Mouse (Mus musculus) forebrain, embryonic 15.5 days (tissue): ENCODE measurements around the gene Olfr491. TPM values are rescaled to one million over a fixed set of nuclear protein-coding genes. Genes with fewer than 3 reads are reported as not detected.

Experiments
- ATAC-seq: fragments of 200-750 bp; cut with Nextera tagmentation; replicated peaks from 2 replicates; pipeline ENCODE4 v1.8.0; 2017; ENCODE audit warnings: mild to moderate bottlenecking, moderate TSS enrichment, moderate library complexity
- H3K27ac ChIP-seq: fragments of 300-500 bp; sonication (generic); replicated peaks from 2 replicates; pipeline ENCODE4 v1.5.1; 2015; ENCODE audit warnings: mild to moderate bottlenecking, inconsistent platforms
- H3K27me3 ChIP-seq: fragments of 300-500 bp; sonication (generic); 2 replicates; pipeline ENCODE4 v1.6.1; 2015; ENCODE audit warnings: inconsistent platforms
- H3K36me3 ChIP-seq: fragments of 300-500 bp; sonication (generic); 2 replicates; pipeline ENCODE4 v1.6.1; 2015; ENCODE audit warnings: mild to moderate bottlenecking, inconsistent platforms
- H3K4me1 ChIP-seq: fragments of 300-500 bp; sonication (generic); 2 replicates; pipeline ENCODE4 v1.6.1; 2015; ENCODE audit warnings: inconsistent platforms
- H3K4me2 ChIP-seq: fragments of 300-500 bp; sonication (generic); replicated peaks from 2 replicates; pipeline ENCODE4 v1.6.1; 2015; ENCODE audit warnings: mild to moderate bottlenecking, inconsistent platforms
- H3K4me3 ChIP-seq: fragments of 300-500 bp; sonication (generic); 2 replicates; pipeline ENCODE4 v1.5.1; 2015; ENCODE audit warnings: mild to moderate bottlenecking, inconsistent platforms
- H3K9ac ChIP-seq: fragments of 300-500 bp; sonication (generic); replicated peaks from 2 replicates; pipeline ENCODE4 v1.6.1; 2015; ENCODE audit warnings: mild to moderate bottlenecking, inconsistent platforms
- H3K9me3 ChIP-seq: fragments of 300-500 bp; sonication (generic); 2 replicates; pipeline ENCODE4 v1.6.1; 2016; ENCODE audit warnings: inconsistent platforms
- WGBS: fragments of 180-500 bp; shearing (Covaris S2); methylation state at CpG from one replicate; pipeline ENCODE4 v1.1.7; 2015; ENCODE audit warnings: mixed read lengths; 5-methylcytosine and 5-hydroxymethylcytosine counted together
- polyA plus RNA-seq: library from polyadenylated mRNA; unstranded; fragments of >200 nt; fragmentation: Nextera tagmentation; extraction: Ambion mirVana; gene quantifications from 2 replicates; pipeline ENCODE4 v1.2.1, GENCODE M21; 2015

Gene Olfr491
- polyA plus RNA-seq: not detected in 2 replicates

- H3K4me1 ChIP-seq: no peaks in the 10 kb centered on the region
- H3K36me3 ChIP-seq: no peaks in the 10 kb centered on the region
- no peak within 1 kb of the TSS for H3K9ac ChIP-seq
- no peak within 1 kb of the TSS for H3K4me3 ChIP-seq
- no peak for ATAC-seq
- no peaks in the 10 kb centered on the region for H3K27me3 ChIP-seq
- 76% methylated on average over 1 of the region's 1 CpGs for WGBS
- H3K4me2 ChIP-seq: no peak within 1 kb of the TSS
- no peaks in the 10 kb centered on the region for H3K9me3 ChIP-seq
- H3K27ac ChIP-seq: no peak within 1 kb of the TSS
These were observed at the start of gene Olfr491 for GRCm38 (mm10) chr7:108313151-108313550. TSS of gene Olfr491 (plus strand) at chr7:108313451.

- H3K4me2 ChIP-seq: no peak within 1 kb of the TSS
- H3K4me1 ChIP-seq: no peaks in the 10 kb centered on the region
- H3K27ac ChIP-seq: no peak within 1 kb of the TSS
- no peaks in the 10 kb centered on the region for H3K36me3 ChIP-seq
- no peak within 1 kb of the TSS for H3K9ac ChIP-seq
- ATAC-seq: no peak
- H3K9me3 ChIP-seq: no peaks in the 10 kb centered on the region
- no peak within 1 kb of the TSS for H3K4me3 ChIP-seq
- H3K27me3 ChIP-seq: no peaks in the 10 kb centered on the region
These were observed 24.4 kb upstream of the Olfr491 start, which contains the start of gene Olfr490 for GRCm38 (mm10) chr7:108288834-108289233. TSS of gene Olfr490 (minus strand) at chr7:108288934.

- 89% methylated on average over 2 of the region's 2 CpGs for WGBS
- Histone ChIP-seq H3K4me3 (no peak within 1 kb of the TSS), H3K27ac (no peak within 1 kb of the TSS), H3K9ac (no peak within 1 kb of the TSS), H3K9me3 (no peaks in the 10 kb centered on the region), H3K4me2 (no peak within 1 kb of the TSS), H3K27me3 (no peaks in the 10 kb centered on the region), H3K36me3 (no peaks in the 10 kb centered on the region), H3K4me1 (no peaks in the 10 kb centered on the region)
- no peak for ATAC-seq
These were observed 10.3 kb downstream of the Olfr491 start, which contains the start of gene Olfr492 for GRCm38 (mm10) chr7:108323574-108323973. TSS of gene Olfr492 (minus strand) at chr7:108323674.

DNA sequence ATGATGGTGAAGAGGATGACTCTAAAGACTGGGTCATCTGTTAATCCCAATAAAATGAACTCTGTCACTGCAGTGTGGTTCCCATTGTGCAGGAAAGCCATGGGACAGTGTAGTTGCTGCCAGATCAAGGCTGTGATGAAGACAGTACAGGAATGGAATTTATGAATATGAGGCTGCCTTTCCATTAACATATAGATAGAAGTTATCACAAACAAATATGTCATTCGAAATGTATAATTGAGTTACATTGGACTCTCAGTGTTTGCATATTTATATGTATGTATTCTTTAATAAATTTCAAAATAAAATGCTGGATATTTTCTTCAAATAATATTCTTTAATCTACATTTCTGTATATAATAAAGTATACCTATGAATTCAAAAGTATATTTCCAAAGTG, 33.6 kb downstream of the Olfr491 start, which contains the start of gene Olfr493:
Olfr493 (minus strand) TSS at position 101 of the 400 bp plus-strand sequence.
- Histone ChIP-seq H3K4me2 (no peak within 1 kb of the TSS), H3K4me1 (no peaks in the 10 kb centered on the region), H3K27me3 (no peaks in the 10 kb centered on the region), H3K9ac (no peak within 1 kb of the TSS), H3K4me3 (no peak within 1 kb of the TSS), H3K27ac (no peak within 1 kb of the TSS), H3K9me3 (no peaks in the 10 kb centered on the region), H3K36me3 (no peaks in the 10 kb centered on the region)
- 77% methylated on average over 1 of the region's 1 CpGs for WGBS
- no peak for ATAC-seq

DNA sequence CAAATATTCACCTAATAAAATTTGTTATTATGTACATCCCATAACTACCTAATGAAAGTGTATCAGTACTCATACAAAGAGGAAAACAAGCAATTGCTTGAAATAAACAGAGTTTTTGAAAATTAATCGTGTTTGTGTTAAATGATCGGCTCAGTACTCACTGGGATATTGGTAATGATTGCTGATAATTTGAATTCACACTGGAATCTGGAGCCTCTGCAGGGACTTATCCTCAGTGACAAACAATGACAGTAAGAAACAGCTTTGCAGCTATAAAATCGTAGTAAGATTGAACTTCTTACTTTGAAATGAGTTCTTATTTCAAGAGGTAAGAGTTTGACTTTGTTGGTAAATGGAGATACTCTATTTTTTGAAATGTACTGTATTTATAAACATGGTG, 51.8 kb downstream of the Olfr491 start, which contains the start of gene Olfr494:
Olfr494 (plus strand) TSS at position 301 of the 400 bp plus-strand sequence.
- H3K36me3 ChIP-seq: no peaks in the 10 kb centered on the region
- no peak within 1 kb of the TSS for H3K4me2 ChIP-seq
- H3K27ac ChIP-seq: no peak within 1 kb of the TSS
- no peak within 1 kb of the TSS for H3K4me3 ChIP-seq
- H3K9ac ChIP-seq: no peak within 1 kb of the TSS
- no peaks in the 10 kb centered on the region for H3K9me3 ChIP-seq
- H3K27me3 ChIP-seq: no peaks in the 10 kb centered on the region
- 85% methylated on average over 3 of the region's 3 CpGs for WGBS
- no peak for ATAC-seq
- H3K4me1 ChIP-seq: no peaks in the 10 kb centered on the region

Other genes with a start within 250 kb of the Olfr491 start
- gene Olfr480, start 246.1 kb upstream of the Olfr491 start, polyA plus RNA-seq: not detected in 2 replicates
- gene Olfr481, start 233.6 kb upstream of the Olfr491 start, polyA plus RNA-seq: not detected in 2 replicates
- 0.08 and 0.09 TPM in 2 replicates for gene Olfr482, start 215.9 kb upstream of the Olfr491 start, polyA plus RNA-seq
- not detected in 2 replicates for gene Olfr483, start 212.6 kb upstream of the Olfr491 start, polyA plus RNA-seq
- gene Olfr484, start 186.0 kb upstream of the Olfr491 start, polyA plus RNA-seq: not detected in 2 replicates
- not detected in 2 replicates for gene Olfr485, start 153.6 kb upstream of the Olfr491 start, polyA plus RNA-seq
- not detected in 2 replicates for gene Olfr486, start 140.7 kb upstream of the Olfr491 start, polyA plus RNA-seq
- not detected in 2 replicates for gene Olfr487, start 98.8 kb upstream of the Olfr491 start, polyA plus RNA-seq
- gene Olfr488, start 55.1 kb upstream of the Olfr491 start, polyA plus RNA-seq: not detected in 2 replicates
- gene Olfr490, start 24.5 kb upstream of the Olfr491 start, polyA plus RNA-seq: not detected in 2 replicates
- gene Olfr492, start 10.2 kb downstream of the Olfr491 start, polyA plus RNA-seq: not detected in 2 replicates
- gene Olfr493, start 33.5 kb downstream of the Olfr491 start, polyA plus RNA-seq: not detected in 2 replicates
- not detected in 2 replicates for gene Olfr494, start 51.9 kb downstream of the Olfr491 start, polyA plus RNA-seq
- not detected in 2 replicates for gene Olfr495, start 79.7 kb downstream of the Olfr491 start, polyA plus RNA-seq
- gene Olfr497, start 107.0 kb downstream of the Olfr491 start, polyA plus RNA-seq: not detected in 2 replicates
- not detected in 2 replicates for gene Olfr498, start 151.9 kb downstream of the Olfr491 start, polyA plus RNA-seq
- not detected in 2 replicates for gene Olfr502, start 211.6 kb downstream of the Olfr491 start, polyA plus RNA-seq
- gene Olfr503, start 231.1 kb downstream of the Olfr491 start, polyA plus RNA-seq: not detected in 2 replicates